Mouse (Mus musculus) common myeloid progenitor, adult 5-6 weeks (primary cell): ENCODE results near the gene Ppan. TPM values are rescaled to one million over a fixed set of nuclear protein-coding genes. Genes with fewer than 3 reads are reported as not detected.
A peak's percentile ranks its signal among the peaks of the same experiment; 100 is the strongest.

Experiments
- ATAC-seq: replicated peaks from 2 replicates; pipeline ENCODE4 v1.8.0; 2016; ENCODE audit warnings: low read depth, mild to moderate bottlenecking, moderate TSS enrichment, inconsistent platforms; ENCODE audit not compliant: poor library complexity, severe bottlenecking
- total RNA-seq: library from RNA; stranded (forward); fragments of 200-1000, 187-1606 nt; gene quantifications from 2 replicates; pipeline ENCODE4 v1.2.3, GENCODE M21; 2017

Ppan gene
- total RNA-seq, 1 experiment from 2014 or later: 140 TPM

GRCm38 (mm10) chr9:20902174-20902491, 14.2 kb downstream of the Ppan start:
- peak; percentile 15 for ATAC-seq

GRCm38 (mm10) chr9:20909948-20910347, 22.0 kb downstream of the Ppan start:
- ATAC-seq: 0 out of 2 replicates have a peak, but pooled peaks have one; percentile 7

- peak; percentile 72 for ATAC-seq
Measured at GRCm38 (mm10) chr9:20916160-20916559, 28.2 kb downstream of the Ppan start.

- ATAC-seq: no peak
Measured at GRCm38 (mm10) chr9:20923258-20923657, 35.3 kb downstream of the Ppan start.

Other genes with a start within 250 kb of the Ppan start
- gene Ubl5, start 245.3 kb upstream of the Ppan start, total RNA-seq: 87.1 and 102 TPM in 2 replicates
- gene Fbxl12, start 243.4 kb upstream of the Ppan start, total RNA-seq: 6.5 and 8.2 TPM in 2 replicates
- gene Pin1, start 236.1 kb upstream of the Ppan start, total RNA-seq: 9.5 and 16.3 TPM in 2 replicates
- not detected in 2 replicates for gene Olfm2, start 141.8 kb upstream of the Ppan start, total RNA-seq
- gene Col5a3, start 73.1 kb upstream of the Ppan start, total RNA-seq: 0.27 TPM in 1 of 2 replicates, not detected in the other
- gene Rdh8, start 69.7 kb upstream of the Ppan start, total RNA-seq: not detected in 2 replicates
- gene A230050P20Rik, start 19.5 kb upstream of the Ppan start, total RNA-seq: 25.7 and 27.9 TPM in 2 replicates
- gene Angptl6, start 8.4 kb upstream of the Ppan start, total RNA-seq: 0.50 and 1.7 TPM in 2 replicates
- gene Eif3g, start 10.4 kb downstream of the Ppan start, total RNA-seq: 188 and 215 TPM in 2 replicates
- gene Dnmt1, start 71.7 kb downstream of the Ppan start, total RNA-seq: 271 and 309 TPM in 2 replicates
- gene S1pr2, start 88.6 kb downstream of the Ppan start, total RNA-seq: 1.4 and 2.2 TPM in 2 replicates
- gene Mrpl4, start 114.6 kb downstream of the Ppan start, total RNA-seq: 33.0 and 35.8 TPM in 2 replicates
- gene Icam1, start 127.8 kb downstream of the Ppan start, total RNA-seq: 9.1 and 14.8 TPM in 2 replicates
- 11.5 and 28.9 TPM in 2 replicates for gene Icam4, start 141.2 kb downstream of the Ppan start, total RNA-seq
- gene Icam5, start 143.9 kb downstream of the Ppan start, total RNA-seq: not detected in 2 replicates
- gene Zglp1, start 178.9 kb downstream of the Ppan start, total RNA-seq: 1.7 TPM in 1 of 2 replicates, not detected in the other
- gene Gm49373, start 184.9 kb downstream of the Ppan start, total RNA-seq: not detected in 2 replicates
- 48.3 and 54.3 TPM in 2 replicates for gene Fdx1l, start 185.4 kb downstream of the Ppan start, total RNA-seq
- gene Gm38431, start 203.8 kb downstream of the Ppan start, total RNA-seq: 4.4 and 8.4 TPM in 2 replicates
- 30.2 and 38.9 TPM in 2 replicates for gene Raver1, start 203.8 kb downstream of the Ppan start, total RNA-seq
- gene Tyk2, start 243.1 kb downstream of the Ppan start, total RNA-seq: 11.8 and 13.8 TPM in 2 replicates